Mouse (Mus musculus) limb, embryonic 10.5 days (tissue): ENCODE results near the gene Lgalsl. TPM values are rescaled to one million over a fixed set of nuclear protein-coding genes. Genes with fewer than 3 reads are reported as not detected.

Experiments used
- DNase-seq: peaks from one replicate; pipeline ENCODE4 v3.0.0-alpha.2; 2017; ENCODE audit warnings: low spot score
- H3K27ac ChIP-seq: fragments of 300-500 bp; sonication (generic); 2 replicates; pipeline ENCODE4 v1.5.1; 2016; ENCODE audit warnings: mild to moderate bottlenecking
- H3K27me3 ChIP-seq: fragments of 300-500 bp; sonication (generic); 2 replicates; pipeline ENCODE4 v1.6.1; 2016; ENCODE audit warnings: low read depth, mild to moderate bottlenecking; ENCODE audit not compliant: poor library complexity, severe bottlenecking
- H3K36me3 ChIP-seq: fragments of 300-500 bp; sonication (generic); 2 replicates; pipeline ENCODE4 v1.6.1; 2016; ENCODE audit warnings: mild to moderate bottlenecking, moderate library complexity
- H3K4me1 ChIP-seq: fragments of 300-500 bp; sonication (generic); 2 replicates; pipeline ENCODE4 v1.6.1; 2016
- H3K4me3 ChIP-seq: fragments of 300-500 bp; sonication (generic); 2 replicates; pipeline ENCODE4 v1.5.1; 2016; ENCODE audit warnings: mild to moderate bottlenecking, moderate library complexity
- H3K9me3 ChIP-seq: fragments of 300-500 bp; sonication (generic); replicated peaks from 2 replicates; pipeline ENCODE4 v1.6.1; 2016; ENCODE audit warnings: mild to moderate bottlenecking
- WGBS: fragments of 180-500 bp; shearing (Covaris S2); methylation state at CpG from one replicate; pipeline ENCODE4 v1.1.7; 2016; 5-methylcytosine and 5-hydroxymethylcytosine counted together
- polyA plus RNA-seq: library from polyadenylated mRNA; unstranded; fragments of >200 nt; fragmentation: Nextera tagmentation; extraction: Ambion mirVana; gene quantifications from 2 replicates; pipeline ENCODE4 v1.2.1, GENCODE M21; 2016

The Lgalsl gene
- polyA plus RNA-seq, 1 experiment from 2014 or later = 31.3 TPM

GRCm38 (mm10) chr11:20857921-20858320 is 27.1 kb upstream of the Lgalsl start:
- DNase-seq = no peak
- WGBS = 89% methylated on average over 4 of the region's 4 CpGs
- peaks cover 26% of the 10 kb centered on the region for H3K4me1 ChIP-seq
- no peak overlapping the region for H3K4me3 ChIP-seq
- no peaks in the 10 kb centered on the region for H3K9me3 ChIP-seq
- H3K36me3 ChIP-seq = no peaks in the 10 kb centered on the region
- H3K27ac ChIP-seq = no peak overlapping the region; the same call in 1 of the 2 replicates
- no peaks in the 10 kb centered on the region for H3K27me3 ChIP-seq

GRCm38 (mm10) chr11:20854032-20854741 is 23.3 kb upstream of the Lgalsl start:
- Histone ChIP-seq H3K9me3 (no peaks in the 10 kb centered on the region), H3K27ac (no peak overlapping the region), H3K4me3 (no peak overlapping the region), H3K27me3 (no peaks in the 10 kb centered on the region), H3K4me1 (peaks cover 21% of the 10 kb centered on the region), H3K36me3 (no peaks in the 10 kb centered on the region)
- WGBS = 83% methylated on average over 4 of the region's 4 CpGs
- DNase-seq = no peak

GRCm38 (mm10) chr11:20850196-20850595 is 19.3 kb upstream of the Lgalsl start:
- no peak for DNase-seq
- 96% methylated on average over 1 of the region's 1 CpGs for WGBS
- Histone ChIP-seq H3K27ac (no peak overlapping the region), H3K4me1 (peaks cover 7% of the 10 kb centered on the region; the same call in 1 of the 2 replicates), H3K27me3 (no peaks in the 10 kb centered on the region), H3K36me3 (no peaks in the 10 kb centered on the region), H3K9me3 (no peaks in the 10 kb centered on the region), H3K4me3 (no peak overlapping the region)

GRCm38 (mm10) chr11:20849403-20849802 is 18.5 kb upstream of the Lgalsl start:
- DNase-seq = no peak
- 86% methylated on average over 5 of the region's 5 CpGs for WGBS
- H3K4me1 ChIP-seq = peaks cover 5% of the 10 kb centered on the region; the same call in 1 of the 2 replicates
- no peak overlapping the region for H3K4me3 ChIP-seq
- H3K27me3 ChIP-seq = no peaks in the 10 kb centered on the region
- no peaks in the 10 kb centered on the region for H3K36me3 ChIP-seq
- H3K9me3 ChIP-seq = no peaks in the 10 kb centered on the region
- no peak overlapping the region for H3K27ac ChIP-seq

- H3K9me3 ChIP-seq = no peaks in the 10 kb centered on the region
- H3K4me3 ChIP-seq = no peak overlapping the region
- peaks cover 10% of the 10 kb centered on the region; the same call in 1 of the 2 replicates for H3K4me1 ChIP-seq
- H3K27me3 ChIP-seq = 0 out of 2 replicates have a peak, but pooled peaks cover 8% of the 10 kb centered on the region
- no peak for DNase-seq
- no peak overlapping the region for H3K27ac ChIP-seq
- 89% methylated on average over 5 of the region's 5 CpGs for WGBS
- no peaks in the 10 kb centered on the region for H3K36me3 ChIP-seq
Measured at GRCm38 (mm10) chr11:20837366-20837765, 6.5 kb upstream of the Lgalsl start.

- H3K9me3 ChIP-seq = no peaks in the 10 kb centered on the region
- WGBS = 28% methylated on average over 11 of the region's 11 CpGs
- peak overlapping the region; percentile 73 for H3K4me3 ChIP-seq
- H3K27ac ChIP-seq = no peak overlapping the region
- DNase-seq = no peak
- H3K36me3 ChIP-seq = peaks cover 24% of the 10 kb centered on the region
- H3K27me3 ChIP-seq = peaks cover 16% of the 10 kb centered on the region; the same call in 1 of the 2 replicates
- H3K4me1 ChIP-seq = peaks cover 36% of the 10 kb centered on the region
Measured at GRCm38 (mm10) chr11:20831600-20832137, 813 bp upstream of the Lgalsl start.

GRCm38 (mm10) chr11:20829993-20830685 is 717 bp downstream of the Lgalsl start:
- no peaks in the 10 kb centered on the region for H3K9me3 ChIP-seq
- H3K36me3 ChIP-seq = peaks cover 37% of the 10 kb centered on the region
- no peak for DNase-seq
- peaks cover 36% of the 10 kb centered on the region for H3K4me1 ChIP-seq
- H3K4me3 ChIP-seq = peak overlapping the region; percentile 73
- peaks cover 16% of the 10 kb centered on the region; the same call in 1 of the 2 replicates for H3K27me3 ChIP-seq
- peak overlapping the region; percentile 96 for H3K27ac ChIP-seq
- 13% methylated on average over 23 of the region's 23 CpGs for WGBS

- Histone ChIP-seq H3K4me1 (peaks cover 36% of the 10 kb centered on the region), H3K9me3 (no peaks in the 10 kb centered on the region), H3K27me3 (peaks cover 16% of the 10 kb centered on the region; the same call in 1 of the 2 replicates), H3K27ac (no peak overlapping the region), H3K36me3 (peaks cover 41% of the 10 kb centered on the region), H3K4me3 (no peak overlapping the region)
- WGBS = 80% methylated on average over 9 of the region's 9 CpGs
- no peak for DNase-seq
Measured at GRCm38 (mm10) chr11:20829056-20829686, 1.7 kb downstream of the Lgalsl start.

GRCm38 (mm10) chr11:20823961-20824360 is 6.9 kb downstream of the Lgalsl start:
- Histone ChIP-seq H3K4me1 (peaks cover 17% of the 10 kb centered on the region), H3K4me3 (no peak overlapping the region), H3K36me3 (peaks cover 43% of the 10 kb centered on the region), H3K27me3 (no peaks in the 10 kb centered on the region), H3K9me3 (no peaks in the 10 kb centered on the region), H3K27ac (no peak overlapping the region)
- 83% methylated on average over 2 of the region's 2 CpGs for WGBS
- no peak for DNase-seq

- no peak overlapping the region for H3K27ac ChIP-seq
- WGBS = 95% methylated on average over 2 of the region's 2 CpGs
Measured at GRCm38 (mm10) chr11:20823301-20823700, 7.6 kb downstream of the Lgalsl start.

GRCm38 (mm10) chr11:20821351-20821750 is 9.5 kb downstream of the Lgalsl start:
- H3K4me1 ChIP-seq = peaks cover 17% of the 10 kb centered on the region
- no peak overlapping the region for H3K4me3 ChIP-seq
- H3K9me3 ChIP-seq = no peaks in the 10 kb centered on the region
- no peaks in the 10 kb centered on the region for H3K27me3 ChIP-seq
- no peak for DNase-seq
- peaks cover 17% of the 10 kb centered on the region for H3K36me3 ChIP-seq
- 77% methylated on average over 7 of the region's 7 CpGs for WGBS
- no peak overlapping the region for H3K27ac ChIP-seq

More at GRCm38 (mm10) chr11:20823301-20823700, 7.6 kb downstream of the Lgalsl start:
- peaks cover 37% of the 10 kb centered on the region for H3K36me3 ChIP-seq
- DNase-seq = no peak
- H3K27me3 ChIP-seq = no peaks in the 10 kb centered on the region
- no peaks in the 10 kb centered on the region for H3K9me3 ChIP-seq
- peaks cover 17% of the 10 kb centered on the region for H3K4me1 ChIP-seq
- H3K4me3 ChIP-seq = no peak overlapping the region

- H3K27me3 ChIP-seq = no peaks in the 10 kb centered on the region
- H3K36me3 ChIP-seq = no peaks in the 10 kb centered on the region
- no peak overlapping the region for H3K27ac ChIP-seq
- no peak overlapping the region for H3K4me3 ChIP-seq
- peaks cover 17% of the 10 kb centered on the region for H3K4me1 ChIP-seq
- WGBS = 87% methylated on average over 6 of the region's 6 CpGs
- DNase-seq = no peak
- H3K9me3 ChIP-seq = no peaks in the 10 kb centered on the region
Measured at GRCm38 (mm10) chr11:20813901-20814523, 16.8 kb downstream of the Lgalsl start.
